Mouse (Mus musculus): ENCODE data around the gene Vamp2.

DNA sequence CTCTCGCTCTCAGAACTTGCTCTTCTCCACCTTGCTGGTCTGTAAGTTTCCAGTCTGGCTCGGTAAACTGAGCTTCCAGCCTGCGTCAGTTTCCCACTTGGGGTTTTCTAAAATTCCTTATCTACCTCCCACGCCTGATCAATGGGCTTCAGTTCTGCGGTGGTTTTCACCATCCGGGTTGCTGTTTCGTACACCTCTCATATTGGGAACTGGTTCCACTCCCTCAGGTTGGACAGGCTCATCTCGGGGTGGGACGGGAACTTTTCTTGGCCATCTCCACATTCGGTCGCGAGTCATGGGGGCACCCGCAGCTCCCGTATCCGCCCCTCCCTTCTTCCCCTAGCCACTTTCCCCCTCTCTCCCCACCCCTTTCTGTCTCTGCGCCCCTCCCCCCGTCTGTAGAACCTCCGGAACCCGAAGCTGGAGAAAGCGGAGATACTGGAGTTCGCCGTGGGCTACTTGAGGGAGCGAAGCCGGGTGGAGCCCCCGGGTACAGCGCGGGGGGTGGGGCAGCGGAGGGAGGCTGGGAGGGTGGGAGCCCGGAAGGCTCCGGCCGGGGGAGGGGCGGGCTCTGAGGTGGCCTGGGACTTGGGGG lies 33.5 kb downstream of the Vamp2 start:
- no peak for TF ChIP-seq POLR2A (IDR thresholded peaks at IDR 0.05; ENCODE audit: control insufficient read depth, low read depth, low read length)
- TF ChIP-seq CTCF (IDR thresholded peaks at IDR 0.05; ENCODE audit: control insufficient read depth, insufficient read depth, insufficient replicate concordance, low read depth, low read length), result no peak

All from testis, adult 2 months (tissue).